Mouse (Mus musculus) layer of hippocampus, postnatal 36 days (tissue): ENCODE measurements around the gene Gm5934. TPM values are rescaled to one million over a fixed set of nuclear protein-coding genes. Genes with fewer than 3 reads are reported as not detected.
"Not testable (repeated sequence)": the region's sequence is repeated elsewhere in the genome, so short reads cannot be mapped to it uniquely, and the experiment has no call there.

Experiments used
- DNase-seq, 2 experiments: peaks; one replicate each; pipeline ENCODE4 v3.0.0; 2022
- total RNA-seq, 2 experiments: library from RNA; stranded (reverse); gene quantifications; 2 replicates each; pipeline ENCODE4 v1.2.3; 2021

The Gm5934 gene
- total RNA-seq = not detected

DNA sequence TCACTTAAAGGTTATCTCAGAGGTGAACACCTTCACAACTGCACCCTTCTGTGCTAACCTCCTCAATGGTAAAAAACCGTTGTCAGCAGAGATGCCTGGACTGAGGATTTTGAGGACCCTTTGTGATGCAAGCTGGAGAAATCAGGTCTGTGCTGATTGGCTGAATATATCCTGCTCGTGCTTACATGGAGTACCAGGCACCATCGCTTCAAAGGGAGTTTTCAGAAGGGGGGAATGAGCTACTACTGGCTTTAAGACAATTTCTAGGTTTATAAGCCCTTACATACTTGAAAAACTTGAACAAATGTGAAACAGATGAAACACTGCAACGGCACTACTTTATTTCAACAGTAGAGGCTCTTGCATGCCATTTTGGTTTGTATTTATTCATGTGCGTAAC, at the start of gene Gm5934:
TSS of gene Gm5934 (minus strand) at position 101 of the 400 bp plus-strand sequence.
- DNase-seq = not testable (repeated sequence)

Other genes starting within 250 kb of the Gm5934 start
- gene Gm4297, start 74.1 kb upstream of the Gm5934 start, total RNA-seq = not detected